Mouse (Mus musculus): ENCODE results near the gene Elovl5. TPM values are rescaled to one million over a fixed set of nuclear protein-coding genes. Genes with fewer than 3 reads are reported as not detected.

The Elovl5 gene
- polyA plus RNA-seq, 1 experiment from 2014 or later: 102 TPM

- Histone ChIP-seq H3K27me3 (ENCODE audit: low read depth, poor library complexity, severe bottlenecking) (no peaks in the 10 kb centered on the region), H3K4me1 (peaks cover 46% of the 10 kb centered on the region), H3K4me3 (no peak overlapping the region), H3K9me3 (replicated peaks) (no peaks in the 10 kb centered on the region), H3K27ac (replicated peaks) (peak overlapping the region; percentile 47; the same call in 1 of the 2 replicates), H3K36me3 (peaks cover 10% of the 10 kb centered on the region)
- no peak for DNase-seq (ENCODE audit: low spot score)
- 41% methylated on average over 7 of the region's 7 CpGs for WGBS
Observed at GRCm38 (mm10) chr9:77949753-77950268, 32.6 kb downstream of the Elovl5 start.

- no peak for DNase-seq (ENCODE audit: low spot score)
- peaks cover 46% of the 10 kb centered on the region for H3K4me1 ChIP-seq
- H3K27me3 ChIP-seq (ENCODE audit: low read depth, poor library complexity, severe bottlenecking): no peaks in the 10 kb centered on the region
- H3K36me3 ChIP-seq: peaks cover 10% of the 10 kb centered on the region
- no peak overlapping the region for H3K4me3 ChIP-seq
- 84% methylated on average over 7 of the region's 7 CpGs for WGBS
- no peaks in the 10 kb centered on the region for H3K9me3 ChIP-seq (replicated peaks)
- 0 out of 2 replicates have a peak overlapping the region, but pooled peaks have one; percentile 42 for H3K27ac ChIP-seq (replicated peaks)
Observed at GRCm38 (mm10) chr9:77950841-77951475, 33.8 kb downstream of the Elovl5 start.

- Histone ChIP-seq H3K9me3 (replicated peaks) (no peaks in the 10 kb centered on the region), H3K27ac (replicated peaks) (no peak overlapping the region), H3K27me3 (ENCODE audit: low read depth, poor library complexity, severe bottlenecking) (no peaks in the 10 kb centered on the region), H3K36me3 (peaks cover 8% of the 10 kb centered on the region), H3K4me1 (peaks cover 46% of the 10 kb centered on the region), H3K4me3 (no peak overlapping the region)
- 74% methylated on average over 7 of the region's 7 CpGs for WGBS
- no peak for DNase-seq (ENCODE audit: low spot score)
Observed at GRCm38 (mm10) chr9:77951971-77952370, 34.8 kb downstream of the Elovl5 start.

GRCm38 (mm10) chr9:77953053-77953452, 35.9 kb downstream of the Elovl5 start:
- Histone ChIP-seq H3K4me1 (peaks cover 46% of the 10 kb centered on the region), H3K27ac (replicated peaks) (peak overlapping the region; percentile 24; the same call in 1 of the 2 replicates), H3K36me3 (peaks cover 9% of the 10 kb centered on the region), H3K9me3 (replicated peaks) (no peaks in the 10 kb centered on the region), H3K4me3 (no peak overlapping the region), H3K27me3 (ENCODE audit: low read depth, poor library complexity, severe bottlenecking) (no peaks in the 10 kb centered on the region)
- 85% methylated on average over 8 of the region's 8 CpGs for WGBS
- DNase-seq (ENCODE audit: low spot score): no peak

- no peak overlapping the region for H3K4me3 ChIP-seq
- H3K36me3 ChIP-seq: peaks cover 23% of the 10 kb centered on the region
- 85% methylated on average over 7 of the region's 7 CpGs for WGBS
Observed at GRCm38 (mm10) chr9:77954496-77954895, 37.3 kb downstream of the Elovl5 start.

GRCm38 (mm10) chr9:77954981-77955380, 37.8 kb downstream of the Elovl5 start:
- Histone ChIP-seq H3K36me3 (peaks cover 28% of the 10 kb centered on the region), H3K27me3 (ENCODE audit: low read depth, poor library complexity, severe bottlenecking) (no peaks in the 10 kb centered on the region), H3K27ac (replicated peaks) (no peak overlapping the region), H3K9me3 (replicated peaks) (no peaks in the 10 kb centered on the region), H3K4me1 (peaks cover 38% of the 10 kb centered on the region), H3K4me3 (no peak overlapping the region)
- WGBS: 87% methylated on average over 3 of the region's 3 CpGs
- DNase-seq (ENCODE audit: low spot score): no peak

More at GRCm38 (mm10) chr9:77954496-77954895, 37.3 kb downstream of the Elovl5 start:
- no peak for DNase-seq (ENCODE audit: low spot score)
- H3K4me1 ChIP-seq: peaks cover 42% of the 10 kb centered on the region
- no peak overlapping the region for H3K27ac ChIP-seq (replicated peaks)
- no peaks in the 10 kb centered on the region for H3K27me3 ChIP-seq (ENCODE audit: low read depth, poor library complexity, severe bottlenecking)
- no peaks in the 10 kb centered on the region for H3K9me3 ChIP-seq (replicated peaks)

GRCm38 (mm10) chr9:77955511-77955910, 38.3 kb downstream of the Elovl5 start:
- H3K36me3 ChIP-seq: peaks cover 32% of the 10 kb centered on the region
- no peak for DNase-seq (ENCODE audit: low spot score)
- H3K27ac ChIP-seq (replicated peaks): no peak overlapping the region
- H3K4me1 ChIP-seq: peaks cover 32% of the 10 kb centered on the region
- H3K9me3 ChIP-seq (replicated peaks): no peaks in the 10 kb centered on the region
- no peaks in the 10 kb centered on the region for H3K27me3 ChIP-seq (ENCODE audit: low read depth, poor library complexity, severe bottlenecking)
- H3K4me3 ChIP-seq: no peak overlapping the region
- WGBS: 87% methylated on average over 2 of the region's 2 CpGs

GRCm38 (mm10) chr9:77955964-77956363, 38.8 kb downstream of the Elovl5 start:
- Histone ChIP-seq H3K4me1 (peaks cover 31% of the 10 kb centered on the region), H3K36me3 (peaks cover 36% of the 10 kb centered on the region), H3K27me3 (ENCODE audit: low read depth, poor library complexity, severe bottlenecking) (no peaks in the 10 kb centered on the region), H3K27ac (replicated peaks) (no peak overlapping the region), H3K4me3 (no peak overlapping the region), H3K9me3 (replicated peaks) (no peaks in the 10 kb centered on the region)
- WGBS: 94% methylated on average over 8 of the region's 8 CpGs
- DNase-seq (ENCODE audit: low spot score): no peak

GRCm38 (mm10) chr9:77958327-77958726, 41.2 kb downstream of the Elovl5 start:
- 91% methylated on average over 7 of the region's 7 CpGs for WGBS
- H3K4me1 ChIP-seq: peaks cover 19% of the 10 kb centered on the region
- H3K36me3 ChIP-seq: peaks cover 52% of the 10 kb centered on the region

GRCm38 (mm10) chr9:77959759-77960158, 42.6 kb downstream of the Elovl5 start:
- Histone ChIP-seq H3K4me3 (no peak overlapping the region), H3K27ac (replicated peaks) (no peak overlapping the region), H3K4me1 (peaks cover 26% of the 10 kb centered on the region), H3K36me3 (peaks cover 56% of the 10 kb centered on the region), H3K9me3 (replicated peaks) (no peaks in the 10 kb centered on the region), H3K27me3 (ENCODE audit: low read depth, poor library complexity, severe bottlenecking) (no peaks in the 10 kb centered on the region)
- WGBS: 96% methylated on average over 12 of the region's 12 CpGs
- no peak for DNase-seq (ENCODE audit: low spot score)

More at GRCm38 (mm10) chr9:77958327-77958726, 41.2 kb downstream of the Elovl5 start:
- Histone ChIP-seq H3K27me3 (ENCODE audit: low read depth, poor library complexity, severe bottlenecking) (no peaks in the 10 kb centered on the region), H3K4me3 (no peak overlapping the region), H3K27ac (replicated peaks) (no peak overlapping the region), H3K9me3 (replicated peaks) (no peaks in the 10 kb centered on the region)
- DNase-seq (ENCODE audit: low spot score): no peak

GRCm38 (mm10) chr9:77961350-77961749, 44.2 kb downstream of the Elovl5 start:
- no peaks in the 10 kb centered on the region for H3K27me3 ChIP-seq (ENCODE audit: low read depth, poor library complexity, severe bottlenecking)
- WGBS: 91% methylated on average over 6 of the region's 6 CpGs
- H3K4me1 ChIP-seq: peaks cover 34% of the 10 kb centered on the region
- no peaks in the 10 kb centered on the region for H3K9me3 ChIP-seq (replicated peaks)
- DNase-seq (ENCODE audit: low spot score): no peak
- H3K4me3 ChIP-seq: no peak overlapping the region
- H3K36me3 ChIP-seq: peaks cover 59% of the 10 kb centered on the region
- no peak overlapping the region for H3K27ac ChIP-seq (replicated peaks)

- Histone ChIP-seq H3K4me1 (peaks cover 34% of the 10 kb centered on the region), H3K4me3 (no peak overlapping the region), H3K9me3 (replicated peaks) (no peaks in the 10 kb centered on the region), H3K36me3 (peaks cover 55% of the 10 kb centered on the region), H3K27me3 (ENCODE audit: low read depth, poor library complexity, severe bottlenecking) (no peaks in the 10 kb centered on the region), H3K27ac (replicated peaks) (peak overlapping the region; percentile 82)
- 33% methylated on average over 14 of the region's 14 CpGs for WGBS
- peak; percentile 65 for DNase-seq (ENCODE audit: low spot score)
Observed at GRCm38 (mm10) chr9:77964084-77964483, 46.9 kb downstream of the Elovl5 start.

GRCm38 (mm10) chr9:77965287-77965686, 48.1 kb downstream of the Elovl5 start:
- no peak for DNase-seq (ENCODE audit: low spot score)
- peak overlapping the region; percentile 61 for H3K27ac ChIP-seq (replicated peaks)
- no peak overlapping the region for H3K4me3 ChIP-seq
- 88% methylated on average over 5 of the region's 5 CpGs for WGBS
- no peaks in the 10 kb centered on the region for H3K27me3 ChIP-seq (ENCODE audit: low read depth, poor library complexity, severe bottlenecking)
- H3K9me3 ChIP-seq (replicated peaks): no peaks in the 10 kb centered on the region
- H3K36me3 ChIP-seq: peaks cover 43% of the 10 kb centered on the region
- peaks cover 34% of the 10 kb centered on the region for H3K4me1 ChIP-seq
